Mouse (Mus musculus) liver, postnatal 0 days (tissue): ENCODE data around the gene Unc5b.

Experiments used
- CTCF ChIP-seq: sonication (generic); IDR thresholded peaks from 2 replicates; pipeline ENCODE4 v1.5.1; 2016; ENCODE audit warnings: antibody characterized with exemption, low read depth
- EP300 ChIP-seq: IDR thresholded peaks from 2 replicates; pipeline ENCODE4 v1.6.1; 2016; ENCODE audit warnings: antibody characterized with exemption, low read depth, mild to moderate bottlenecking

DNA sequence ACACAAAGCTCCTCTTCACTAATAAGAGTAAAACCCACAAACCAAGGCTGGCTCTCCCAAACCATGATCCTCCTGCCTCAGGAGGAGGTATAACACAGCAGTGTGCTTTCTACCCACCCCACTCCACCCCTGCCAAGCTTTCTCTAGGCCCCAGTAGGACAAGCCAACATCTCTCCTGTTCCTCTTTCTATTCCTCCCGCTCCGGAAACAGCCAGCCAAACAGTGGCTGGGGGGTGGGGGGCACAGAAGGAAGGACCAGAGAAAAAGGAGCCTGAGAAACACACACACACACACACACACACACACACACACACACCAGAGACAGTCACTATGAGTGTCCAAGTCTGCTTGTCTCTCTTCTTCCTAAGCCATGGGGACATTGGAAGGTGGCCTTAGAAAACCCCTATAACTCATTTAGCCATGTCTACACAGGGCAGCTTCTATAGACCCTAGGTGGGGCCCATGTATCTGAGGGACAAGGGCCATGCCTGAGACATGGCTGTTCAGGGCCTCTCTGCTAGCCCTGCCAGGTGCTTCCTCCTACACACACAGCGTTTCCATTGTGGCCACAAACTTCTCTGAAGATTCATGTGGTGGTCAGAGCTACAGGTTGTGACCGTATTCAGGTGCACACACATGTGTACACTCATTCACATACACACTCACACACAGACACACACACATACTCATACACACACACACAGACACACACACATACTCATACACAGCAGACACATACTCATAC, 91.6 kb downstream of the Unc5b start:
- no peak for TF ChIP-seq CTCF
- TF ChIP-seq EP300: no peak
